Mouse (Mus musculus) testis, adult 2 months (tissue): Measurements from ENCODE around the gene Ncoa5. TPM values are rescaled to one million over a fixed set of nuclear protein-coding genes. Genes with fewer than 3 reads are reported as not detected.

ENCODE experiments used
- H3K27ac ChIP-seq: fragments of 200-500 bp; 2 replicates; pipeline ENCODE4 v1.5.1; 2012; ENCODE audit warnings: low read depth, low read length; ENCODE audit not compliant: control insufficient read depth, insufficient read depth
- H3K27me3 ChIP-seq: fragments of 200-500 bp; 2 replicates; pipeline ENCODE4 v1.6.1; 2012; ENCODE audit warnings: mild to moderate bottlenecking, low read length, moderate library complexity; ENCODE audit not compliant: control insufficient read depth, insufficient read depth
- H3K36me3 ChIP-seq: fragments of 200-500 bp; 2 replicates; pipeline ENCODE4 v1.6.1; 2012; ENCODE audit warnings: mild to moderate bottlenecking, low read length; ENCODE audit not compliant: control insufficient read depth, insufficient read depth
- H3K4me1 ChIP-seq: fragments of 200-500 bp; 2 replicates; pipeline ENCODE4 v1.6.1; 2012; ENCODE audit warnings: low read length; ENCODE audit not compliant: control insufficient read depth, insufficient read depth
- H3K4me3 ChIP-seq: fragments of 200-500 bp; 2 replicates; pipeline ENCODE4 v1.5.1; 2012; ENCODE audit warnings: low read depth, mild to moderate bottlenecking, low read length, moderate library complexity, mixed read lengths; ENCODE audit not compliant: control insufficient read depth
- CTCF ChIP-seq: fragments of 200-500 bp; IDR thresholded peaks from 2 replicates; pipeline ENCODE4 v1.5.1; 2012; ENCODE audit warnings: low read depth, mild to moderate bottlenecking, inconsistent platforms, low read length, moderate library complexity; ENCODE audit not compliant: control insufficient read depth, insufficient read depth, insufficient replicate concordance
- POLR2A ChIP-seq: fragments of 200-500 bp; IDR thresholded peaks from 2 replicates; pipeline ENCODE4 v1.6.1; 2012; ENCODE audit warnings: low read depth, mild to moderate bottlenecking, inconsistent platforms, low read length, moderate library complexity; ENCODE audit not compliant: control insufficient read depth
- polyA plus RNA-seq: library from polyadenylated mRNA; depleted of rRNA; stranded (reverse); fragments of >200 nt; gene quantifications from 2 replicates; pipeline ENCODE4 v1.2.3, GENCODE M21; 2012; rRNA removed

Gene Ncoa5
- polyA plus RNA-seq, 1 experiment: 37.0 TPM

GRCm38 (mm10) chr2:164956195-164956594 is 78.5 kb downstream of the Ncoa5 start:
- no peaks in the 10 kb centered on the region for H3K27me3 ChIP-seq
- no peaks in the 10 kb centered on the region for H3K36me3 ChIP-seq
- TF ChIP-seq CTCF: no peak
- no peak for TF ChIP-seq POLR2A
- no peak overlapping the region for H3K27ac ChIP-seq
- H3K4me1 ChIP-seq: peaks cover 10% of the 10 kb centered on the region
- no peak overlapping the region for H3K4me3 ChIP-seq

DNA sequence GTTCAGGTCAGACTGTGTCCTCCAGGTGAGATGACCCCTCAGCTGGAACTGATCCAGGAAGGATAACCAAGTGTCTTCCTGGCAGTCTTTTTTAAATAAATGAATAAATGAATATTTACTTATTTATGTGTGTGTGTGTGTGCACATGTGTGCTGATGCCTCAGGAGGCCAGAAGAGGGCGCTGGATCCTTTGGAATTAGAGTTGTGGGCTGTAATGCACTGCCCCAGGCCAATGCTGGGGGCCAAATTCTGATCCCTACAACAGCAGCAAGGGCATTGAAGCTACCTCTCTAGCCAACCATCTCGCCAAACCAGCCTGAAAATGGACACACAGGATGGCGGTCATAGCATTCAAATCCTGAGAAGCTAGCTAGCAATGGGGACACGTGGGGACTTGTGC is 78.9 kb downstream of the Ncoa5 start:
- Histone ChIP-seq H3K27me3 (no peaks in the 10 kb centered on the region), H3K4me1 (peaks cover 9% of the 10 kb centered on the region), H3K36me3 (no peaks in the 10 kb centered on the region), H3K4me3 (no peak overlapping the region), H3K27ac (no peak overlapping the region)
- peak; percentile 33; the same call in 1 of the 2 replicates for TF ChIP-seq CTCF
- TF ChIP-seq POLR2A: no peak

DNA sequence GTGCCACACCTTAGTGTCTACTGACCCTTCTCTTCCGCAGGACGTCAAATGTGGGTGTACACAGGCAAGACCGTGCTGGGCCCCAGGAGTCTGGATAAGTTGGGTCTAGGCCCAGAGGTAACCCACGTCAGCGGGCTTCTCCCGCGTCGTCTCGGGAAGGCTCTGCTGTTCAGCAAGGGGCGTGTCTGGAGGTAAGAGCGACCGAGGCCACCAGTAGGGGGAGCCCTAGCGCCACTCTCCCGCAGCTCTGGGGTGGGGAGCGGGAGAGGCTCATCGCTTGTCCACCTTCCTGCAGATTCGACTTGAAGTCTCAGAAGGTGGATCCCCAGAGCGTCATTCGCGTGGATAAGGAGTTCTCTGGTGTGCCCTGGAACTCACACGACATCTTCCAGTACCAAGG is 81.4 kb downstream of the Ncoa5 start:
- no peak overlapping the region for H3K4me3 ChIP-seq
- H3K27me3 ChIP-seq: no peaks in the 10 kb centered on the region
- H3K4me1 ChIP-seq: peaks cover 23% of the 10 kb centered on the region
- H3K36me3 ChIP-seq: no peaks in the 10 kb centered on the region
- no peak overlapping the region for H3K27ac ChIP-seq
- TF ChIP-seq POLR2A: no peak
- peak; percentile 88 for TF ChIP-seq CTCF

DNA sequence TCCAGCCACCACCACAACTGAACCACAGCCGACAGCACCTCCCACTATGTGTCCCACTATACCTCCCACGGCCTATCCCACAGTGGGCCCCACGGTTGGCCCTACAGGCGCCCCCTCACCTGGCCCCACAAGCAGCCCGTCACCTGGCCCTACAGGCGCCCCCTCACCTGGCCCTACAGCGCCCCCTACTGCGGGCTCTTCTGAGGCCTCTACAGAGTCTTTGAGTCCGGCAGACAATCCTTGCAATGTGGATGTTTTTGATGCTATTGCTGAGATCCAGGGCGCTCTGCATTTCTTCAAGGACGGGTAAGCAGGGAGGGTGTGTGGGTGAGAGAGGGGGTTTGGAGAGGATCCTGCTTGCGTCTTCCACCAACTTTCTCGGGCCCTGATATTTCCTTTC is 82.2 kb downstream of the Ncoa5 start:
- Histone ChIP-seq H3K4me1 (peaks cover 23% of the 10 kb centered on the region), H3K36me3 (no peaks in the 10 kb centered on the region), H3K27ac (no peak overlapping the region), H3K27me3 (no peaks in the 10 kb centered on the region), H3K4me3 (no peak overlapping the region)
- no peak for TF ChIP-seq CTCF
- no peak for TF ChIP-seq POLR2A

GRCm38 (mm10) chr2:164951745-164952144 is 82.9 kb downstream of the Ncoa5 start:
- H3K36me3 ChIP-seq: no peaks in the 10 kb centered on the region
- TF ChIP-seq CTCF (peak; percentile 30; the same call in 1 of the 2 replicates), POLR2A (no peak)
- H3K4me1 ChIP-seq: peaks cover 23% of the 10 kb centered on the region
- H3K27ac ChIP-seq: no peak overlapping the region
- no peak overlapping the region for H3K4me3 ChIP-seq
- no peaks in the 10 kb centered on the region for H3K27me3 ChIP-seq

DNA sequence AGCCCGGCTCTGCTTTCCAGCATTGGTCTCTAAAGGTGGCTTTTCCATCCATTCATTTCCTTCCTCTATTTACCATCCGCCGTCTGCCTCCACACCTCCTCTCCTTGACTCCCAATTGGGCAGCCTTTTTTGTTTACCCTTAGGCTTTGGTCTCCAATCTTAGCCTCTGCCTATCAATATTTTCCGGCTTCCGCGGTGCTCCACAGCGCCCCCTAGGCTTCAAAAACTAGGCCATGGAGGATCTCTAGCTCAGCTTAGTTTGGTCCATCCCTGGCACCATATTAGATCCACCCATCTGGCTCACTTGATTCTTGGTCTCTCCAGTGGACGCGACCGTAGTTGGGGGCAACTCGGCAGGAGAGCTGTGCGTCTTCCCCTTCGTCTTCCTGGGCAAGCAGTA is 84.2 kb downstream of the Ncoa5 start:
- H3K27me3 ChIP-seq: no peaks in the 10 kb centered on the region
- peaks cover 23% of the 10 kb centered on the region for H3K4me1 ChIP-seq
- no peaks in the 10 kb centered on the region for H3K36me3 ChIP-seq
- peak overlapping the region; percentile 26; the same call in 1 of the 2 replicates for H3K4me3 ChIP-seq
- TF ChIP-seq CTCF (peak; percentile 62), POLR2A (no peak)
- no peak overlapping the region for H3K27ac ChIP-seq

Other genes starting within 250 kb of the Ncoa5 start
- 9.7 and 11.9 TPM in 2 replicates for gene Snx21, start 249.0 kb downstream of the Ncoa5 start, polyA plus RNA-seq
- 45.6 and 47.9 TPM in 2 replicates for gene Acot8, start 230.0 kb downstream of the Ncoa5 start, polyA plus RNA-seq
- 18.0 and 19.5 TPM in 2 replicates for gene Zswim3, start 229.8 kb downstream of the Ncoa5 start, polyA plus RNA-seq
- 25.3 and 26.0 TPM in 2 replicates for gene Zswim1, start 212.2 kb downstream of the Ncoa5 start, polyA plus RNA-seq
- 154 and 173 TPM in 2 replicates for gene Spata25, start 206.3 kb downstream of the Ncoa5 start, polyA plus RNA-seq
- gene Ctsa, start 202.0 kb downstream of the Ncoa5 start, polyA plus RNA-seq: 22.7 and 25.9 TPM in 2 replicates
- 1.2 and 1.3 TPM in 2 replicates for gene Neurl2, start 201.4 kb downstream of the Ncoa5 start, polyA plus RNA-seq
- 18.0 and 23.7 TPM in 2 replicates for gene Pltp, start 177.2 kb downstream of the Ncoa5 start, polyA plus RNA-seq
- gene Pcif1, start 155.6 kb downstream of the Ncoa5 start, polyA plus RNA-seq: 17.0 and 19.3 TPM in 2 replicates
- 9.8 and 10.6 TPM in 2 replicates for gene Zfp335, start 123.1 kb downstream of the Ncoa5 start, polyA plus RNA-seq
- 0.37 and 0.61 TPM in 2 replicates for gene Mmp9, start 94.1 kb downstream of the Ncoa5 start, polyA plus RNA-seq
- 15.9 and 16.6 TPM in 2 replicates for gene Slc12a5, start 74.1 kb downstream of the Ncoa5 start, polyA plus RNA-seq
- 0.54 and 0.99 TPM in 2 replicates for gene Cd40, start 20.8 kb upstream of the Ncoa5 start, polyA plus RNA-seq
- gene 1700025C18Rik, start 55.9 kb upstream of the Ncoa5 start, polyA plus RNA-seq: 26.9 and 28.7 TPM in 2 replicates
- gene Cdh22, start 200.0 kb upstream of the Ncoa5 start, polyA plus RNA-seq: 0.35 and 0.37 TPM in 2 replicates